Mouse (Mus musculus): ENCODE results near the gene Cacna1i. TPM values are rescaled to one million over a fixed set of nuclear protein-coding genes. Genes with fewer than 3 reads are reported as not detected.

The Cacna1i gene
- polyA plus RNA-seq, 1 experiment: 0.72 TPM

Other genes with a start within 250 kb of the Cacna1i start
- 8.1 and 8.4 TPM in 2 replicates for gene Syngr1, start 195.9 kb upstream of the Cacna1i start, polyA plus RNA-seq (2012; rRNA removed)
- 597 and 673 TPM in 2 replicates for gene Rpl3, start 195.4 kb upstream of the Cacna1i start, polyA plus RNA-seq (2012; rRNA removed)
- gene Tab1, start 154.1 kb upstream of the Cacna1i start, polyA plus RNA-seq (2012; rRNA removed): 26.9 and 29.4 TPM in 2 replicates
- gene Mgat3, start 113.5 kb upstream of the Cacna1i start, polyA plus RNA-seq (2012; rRNA removed): 41.9 and 56.6 TPM in 2 replicates
- 13.7 and 23.4 TPM in 2 replicates for gene Mief1, start 53.2 kb upstream of the Cacna1i start, polyA plus RNA-seq (2012; rRNA removed)
- not detected in 2 replicates for gene AC140267.1, start 51.4 kb upstream of the Cacna1i start, polyA plus RNA-seq (2012; rRNA removed)
- 234 and 245 TPM in 2 replicates for gene Atf4, start 32.1 kb upstream of the Cacna1i start, polyA plus RNA-seq (2012; rRNA removed)
- 28.7 TPM in 2 replicates for gene Rps19bp1, start 22.9 kb upstream of the Cacna1i start, polyA plus RNA-seq (2012; rRNA removed)

Data from large intestine, adult 2 months (tissue).